Mouse (Mus musculus) megakaryocyte, adult 5-6 weeks (primary cell): ENCODE data around the gene Btg1. TPM values are rescaled to one million over a fixed set of nuclear protein-coding genes. Genes with fewer than 3 reads are reported as not detected.
A peak's percentile ranks its signal among the peaks of the same experiment; 100 is the strongest.

Experiments used
- ATAC-seq: 2 replicates; pipeline ENCODE4 v1.8.0; 2016; ENCODE audit warnings: mild to moderate bottlenecking, inconsistent platforms; ENCODE audit not compliant: poor library complexity, severe bottlenecking
- total RNA-seq, 2 experiments: library from RNA; stranded (forward) in 1 of 2; stranded (reverse) in 1 of 2; fragments of 153-499, 151-499 nt in 1 of 2; fragments of 221-1000, 200-1000 nt in 1 of 2; gene quantifications; 2 replicates each; pipeline versions ENCODE4 v1.2.3 to v1.2.4; 2015 to 2017

Btg1 gene
- total RNA-seq, 2 experiments from 2014 or later, result 146 to 157 TPM

GRCm38 (mm10) chr10:96609356-96610345, 7.2 kb upstream of the Btg1 start:
- no peak for ATAC-seq

- no peak for ATAC-seq
These were observed 651 bp upstream of the Btg1 start for GRCm38 (mm10) chr10:96616001-96616708.

- peak; percentile 1; the same call in 1 of the 2 replicates for ATAC-seq
These were observed 580 bp downstream of the Btg1 start for GRCm38 (mm10) chr10:96617221-96617950.

GRCm38 (mm10) chr10:96617951-96618575, 1.3 kb downstream of the Btg1 start:
- peak; percentile 19 for ATAC-seq

- no peak for ATAC-seq
These were observed 3.4 kb downstream of the Btg1 start for GRCm38 (mm10) chr10:96619951-96620889.

- ATAC-seq, result no peak
These were observed 4.1 kb downstream of the Btg1 start for GRCm38 (mm10) chr10:96620890-96621271.

GRCm38 (mm10) chr10:96621361-96621945, 4.6 kb downstream of the Btg1 start:
- ATAC-seq, result no peak

- no peak for ATAC-seq
These were observed 5.3 kb downstream of the Btg1 start for GRCm38 (mm10) chr10:96621980-96622645.

- no peak for ATAC-seq
These were observed 6.2 kb downstream of the Btg1 start for GRCm38 (mm10) chr10:96622761-96623632.

- no peak for ATAC-seq
These were observed 6.9 kb downstream of the Btg1 start for GRCm38 (mm10) chr10:96623633-96624195.

GRCm38 (mm10) chr10:96624406-96624805, 7.6 kb downstream of the Btg1 start:
- ATAC-seq, result no peak

GRCm38 (mm10) chr10:96625061-96625460, 8.3 kb downstream of the Btg1 start:
- no peak for ATAC-seq

GRCm38 (mm10) chr10:96625682-96626081, 8.9 kb downstream of the Btg1 start:
- ATAC-seq, result no peak

- no peak for ATAC-seq
These were observed 9.4 kb downstream of the Btg1 start for GRCm38 (mm10) chr10:96626120-96626750.

GRCm38 (mm10) chr10:96627332-96627731, 10.5 kb downstream of the Btg1 start:
- no peak for ATAC-seq

- ATAC-seq, result peak; percentile 23
These were observed 11.5 kb downstream of the Btg1 start for GRCm38 (mm10) chr10:96628100-96628912.
